Mouse (Mus musculus) liver, embryonic 11.5 days (tissue): ENCODE measurements at regions not wholly inside any gene's neighbourhood (a gene's known extent, or its start where the extent isn't known, plus 50 kb on each side); places are given as distances from the start of the nearest gene placed in this dataset.

ENCODE experiments used
- ATAC-seq: fragments of 200-750 bp; cut with Nextera tagmentation; replicated peaks from 2 replicates; pipeline ENCODE4 v1.8.0; 2017; ENCODE audit warnings: moderate number of reproducible peaks, mild to moderate bottlenecking, moderate TSS enrichment, moderate library complexity; ENCODE audit not compliant: low FRiP score
- DNase-seq: peaks from one replicate; pipeline ENCODE4 v3.0.0-alpha.2; 2017; ENCODE audit warnings: low spot score
- H3K27ac ChIP-seq: fragments of 300-500 bp; sonication (generic); 2 replicates; pipeline ENCODE4 v1.5.1; 2014; ENCODE audit warnings: mild to moderate bottlenecking, low read depth, low read length, control low read depth
- H3K27me3 ChIP-seq: fragments of 300-500 bp; sonication (generic); replicated peaks from 2 replicates; pipeline ENCODE4 v1.6.1; 2014; ENCODE audit warnings: low read length, mixed read lengths; ENCODE audit not compliant: control insufficient read depth, insufficient read depth
- H3K36me3 ChIP-seq: fragments of 300-500 bp; sonication (generic); 2 replicates; pipeline ENCODE4 v1.6.1; 2014; ENCODE audit warnings: mild to moderate bottlenecking, low read length, moderate library complexity, mixed read lengths; ENCODE audit not compliant: control insufficient read depth, insufficient read depth
- H3K4me1 ChIP-seq: fragments of 300-500 bp; sonication (generic); replicated peaks from 2 replicates; pipeline ENCODE4 v1.6.1; 2014; ENCODE audit warnings: low read length, mixed read lengths; ENCODE audit not compliant: control insufficient read depth, insufficient read depth
- H3K4me2 ChIP-seq: fragments of 300-500 bp; sonication (generic); 2 replicates; pipeline ENCODE4 v1.6.1; 2014; ENCODE audit warnings: mild to moderate bottlenecking, control low read depth, moderate library complexity
- H3K4me3 ChIP-seq: fragments of 300-500 bp; sonication (generic); 2 replicates; pipeline ENCODE4 v1.5.1; 2014; ENCODE audit warnings: low read depth, low read length, control low read depth
- H3K9ac ChIP-seq: fragments of 300-500 bp; sonication (generic); 2 replicates; pipeline ENCODE4 v1.6.1; 2014; ENCODE audit warnings: low read depth, low read length, control low read depth
- H3K9me3 ChIP-seq: fragments of 300-500 bp; sonication (generic); 2 replicates; pipeline ENCODE4 v1.6.1; 2016; ENCODE audit warnings: low read length, inconsistent platforms, mixed read lengths; ENCODE audit not compliant: control insufficient read depth
- WGBS: fragments of 180-500 bp; shearing (Covaris S2); extraction: QIAGEN DNeasy Blood & Tissue Kit; methylation state at CpG from one replicate; pipeline ENCODE4 v1.1.7; 2014; 5-methylcytosine and 5-hydroxymethylcytosine counted together

- 71% methylated on average over 4 of the region's 4 CpGs for WGBS
- Histone ChIP-seq H3K4me1 (no peaks in the 10 kb centered on the region), H3K27ac (no peak overlapping the region), H3K36me3 (no peaks in the 10 kb centered on the region), H3K4me2 (no peak overlapping the region), H3K27me3 (no peaks in the 10 kb centered on the region), H3K9ac (no peak overlapping the region), H3K9me3 (no peaks in the 10 kb centered on the region), H3K4me3 (no peak overlapping the region)
- no peak for DNase-seq
- no peak for ATAC-seq
Measured at GRCm38 (mm10) chr12:96615850-96616249, 923.8 kb downstream of the Flrt2 start.

- H3K9me3 ChIP-seq, result no peaks in the 10 kb centered on the region
- DNase-seq, result no peak
- H3K36me3 ChIP-seq, result no peaks in the 10 kb centered on the region
- H3K9ac ChIP-seq, result no peak overlapping the region
- 86% methylated on average over 2 of the region's 2 CpGs for WGBS
- no peak for ATAC-seq
- H3K4me3 ChIP-seq, result no peak overlapping the region
- H3K27me3 ChIP-seq, result no peaks in the 10 kb centered on the region
- no peak overlapping the region for H3K4me2 ChIP-seq
- no peak overlapping the region for H3K27ac ChIP-seq
- H3K4me1 ChIP-seq, result no peaks in the 10 kb centered on the region
Measured at GRCm38 (mm10) chr12:96617226-96617625, 925.2 kb downstream of the Flrt2 start.
